Mouse (Mus musculus) layer of hippocampus, adult 9-10 months (tissue): ENCODE data around the gene Begain.

ENCODE experiments used
- DNase-seq: peaks from one replicate; pipeline ENCODE4 v3.0.0; 2022; ENCODE audit warnings: low spot score

The Begain gene

GRCm38 (mm10) chr12:109053020-109053806, 14.8 kb downstream of the Begain start:
- DNase-seq = no peak

GRCm38 (mm10) chr12:109049949-109050348, 18.1 kb downstream of the Begain start:
- DNase-seq = no peak

GRCm38 (mm10) chr12:109045581-109045980, 22.4 kb downstream of the Begain start:
- DNase-seq = no peak

- DNase-seq = no peak
Measured at GRCm38 (mm10) chr12:109044497-109044896, 23.5 kb downstream of the Begain start.

- no peak for DNase-seq
Measured at GRCm38 (mm10) chr12:109039311-109039710, 28.7 kb downstream of the Begain start.

GRCm38 (mm10) chr12:109038179-109038819, 29.7 kb downstream of the Begain start:
- no peak for DNase-seq

GRCm38 (mm10) chr12:109037026-109037425, 31.0 kb downstream of the Begain start:
- no peak for DNase-seq

- DNase-seq = no peak
Measured at GRCm38 (mm10) chr12:109023780-109024179, 44.2 kb downstream of the Begain start.

- DNase-seq = no peak
Measured at GRCm38 (mm10) chr12:109022966-109023365, 45.1 kb downstream of the Begain start.

GRCm38 (mm10) chr12:109022181-109022691, 45.8 kb downstream of the Begain start:
- DNase-seq = no peak

GRCm38 (mm10) chr12:109010070-109010649, 57.9 kb downstream of the Begain start:
- DNase-seq = no peak

- no peak for DNase-seq
Measured at GRCm38 (mm10) chr12:109002978-109003377, 65.0 kb downstream of the Begain start.

GRCm38 (mm10) chr12:108997249-108997648, 70.8 kb downstream of the Begain start:
- no peak for DNase-seq

- no peak for DNase-seq
Measured at GRCm38 (mm10) chr12:108995976-108996636, 71.9 kb downstream of the Begain start.

- DNase-seq = no peak
Measured at GRCm38 (mm10) chr12:108994436-108995031, 73.5 kb downstream of the Begain start.

GRCm38 (mm10) chr12:108993046-108993445, 75.0 kb downstream of the Begain start:
- DNase-seq = no peak

GRCm38 (mm10) chr12:108990425-108990824, 77.6 kb downstream of the Begain start:
- no peak for DNase-seq

- no peak for DNase-seq
Measured at GRCm38 (mm10) chr12:108987448-108987847, 80.6 kb downstream of the Begain start.

- no peak for DNase-seq
Measured at GRCm38 (mm10) chr12:108985025-108985424, 83.0 kb downstream of the Begain start.

GRCm38 (mm10) chr12:108984471-108984870, 83.5 kb downstream of the Begain start:
- DNase-seq = no peak

- DNase-seq = no peak
Measured at GRCm38 (mm10) chr12:108983496-108983895, 84.5 kb downstream of the Begain start.

- no peak for DNase-seq
Measured at GRCm38 (mm10) chr12:108982684-108982960, 85.4 kb downstream of the Begain start.
